Mouse (Mus musculus) forebrain, embryonic 13.5 days (tissue): Measurements from ENCODE around the gene Hgd. TPM values are rescaled to one million over a fixed set of nuclear protein-coding genes. Genes with fewer than 3 reads are reported as not detected.

Experiments
- ATAC-seq: fragments of 200-750 bp; cut with Nextera tagmentation; 2 replicates; pipeline ENCODE4 v1.8.0; 2017
- H3K27ac ChIP-seq: fragments of 300-500 bp; sonication (generic); 2 replicates; pipeline ENCODE4 v1.5.1; 2015; ENCODE audit warnings: inconsistent platforms, mild to moderate bottlenecking, moderate library complexity
- H3K27me3 ChIP-seq: fragments of 300-500 bp; sonication (generic); 2 replicates; pipeline ENCODE4 v1.6.1; 2015; ENCODE audit warnings: mild to moderate bottlenecking, inconsistent platforms
- H3K36me3 ChIP-seq: fragments of 300-500 bp; sonication (generic); 2 replicates; pipeline ENCODE4 v1.6.1; 2015; ENCODE audit warnings: mild to moderate bottlenecking, inconsistent platforms; ENCODE audit not compliant: poor library complexity, severe bottlenecking
- H3K4me1 ChIP-seq: fragments of 300-500 bp; sonication (generic); 2 replicates; pipeline ENCODE4 v1.6.1; 2015; ENCODE audit warnings: inconsistent platforms
- H3K4me2 ChIP-seq: fragments of 300-500 bp; sonication (generic); 2 replicates; pipeline ENCODE4 v1.6.1; 2015; ENCODE audit warnings: inconsistent platforms, mild to moderate bottlenecking, moderate library complexity
- H3K4me3 ChIP-seq: fragments of 300-500 bp; sonication (generic); 2 replicates; pipeline ENCODE4 v1.5.1; 2015; ENCODE audit warnings: mild to moderate bottlenecking, inconsistent platforms
- H3K9ac ChIP-seq: fragments of 300-500 bp; sonication (generic); 2 replicates; pipeline ENCODE4 v1.6.1; 2015; ENCODE audit warnings: mild to moderate bottlenecking, inconsistent platforms
- H3K9me3 ChIP-seq: fragments of 300-500 bp; sonication (generic); replicated peaks from 2 replicates; pipeline ENCODE4 v1.6.1; 2016; ENCODE audit warnings: inconsistent platforms
- WGBS: fragments of 180-500 bp; shearing (Covaris S2); methylation state at CpG from one replicate; pipeline ENCODE4 v1.1.7; 2015; 5-methylcytosine and 5-hydroxymethylcytosine counted together
- polyA plus RNA-seq: library from polyadenylated mRNA; unstranded; fragments of >200 nt; fragmentation: Nextera tagmentation; extraction: Ambion mirVana; gene quantifications from 2 replicates; pipeline ENCODE4 v1.2.1, GENCODE M21; 2015

Gene Hgd
- polyA plus RNA-seq, 1 experiment from 2014 or later, result 0.27 TPM

GRCm38 (mm10) chr16:37562961-37563360, 17.0 kb upstream of the Hgd start:
- Histone ChIP-seq H3K36me3 (peaks cover 14% of the 10 kb centered on the region), H3K27ac (no peak overlapping the region), H3K4me2 (no peak overlapping the region), H3K27me3 (no peaks in the 10 kb centered on the region), H3K9me3 (no peaks in the 10 kb centered on the region), H3K9ac (no peak overlapping the region), H3K4me3 (no peak overlapping the region), H3K4me1 (peaks cover 6% of the 10 kb centered on the region; the same call in 1 of the 2 replicates)
- 74% methylated on average over 5 of the region's 5 CpGs for WGBS
- ATAC-seq, result no peak

DNA sequence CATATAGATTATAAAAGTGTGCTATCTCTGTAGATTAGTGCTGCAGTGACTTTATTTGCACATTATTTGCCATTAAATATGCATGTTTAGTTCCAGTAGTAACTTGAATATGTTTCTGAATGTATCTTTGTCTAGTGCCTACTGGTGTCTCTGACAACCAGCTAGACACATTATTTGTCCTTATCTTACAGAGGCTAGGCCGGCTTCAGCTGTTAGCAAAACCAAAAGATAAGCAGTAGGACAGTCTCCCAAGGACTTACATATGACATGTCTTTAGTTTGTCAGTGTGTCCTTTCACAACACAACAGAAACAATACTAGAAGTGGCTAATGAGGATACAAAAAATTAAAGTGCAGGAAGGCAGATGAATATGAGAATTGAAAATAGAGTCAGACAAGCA, 14.8 kb upstream of the Hgd start:
- H3K27me3 ChIP-seq, result no peaks in the 10 kb centered on the region

GRCm38 (mm10) chr16:37566107-37566506, 13.8 kb upstream of the Hgd start:
- H3K36me3 ChIP-seq, result peaks cover 6% of the 10 kb centered on the region; the same call in 1 of the 2 replicates
- no peaks in the 10 kb centered on the region for H3K27me3 ChIP-seq
- no peaks in the 10 kb centered on the region for H3K9me3 ChIP-seq
- H3K27ac ChIP-seq, result no peak overlapping the region
- no peak overlapping the region for H3K9ac ChIP-seq
- H3K4me3 ChIP-seq, result no peak overlapping the region
- ATAC-seq, result no peak; the same call in 1 of the 2 replicates
- H3K4me1 ChIP-seq, result peaks cover 9% of the 10 kb centered on the region; the same call in 1 of the 2 replicates
- WGBS, result 68% methylated on average over 6 of the region's 6 CpGs
- no peak overlapping the region for H3K4me2 ChIP-seq

More for the DNA sequence above, 14.8 kb upstream of the Hgd start:
- Histone ChIP-seq H3K4me1 (peaks cover 6% of the 10 kb centered on the region; the same call in 1 of the 2 replicates), H3K36me3 (peaks cover 3% of the 10 kb centered on the region; the same call in 1 of the 2 replicates), H3K4me3 (no peak overlapping the region), H3K9me3 (no peaks in the 10 kb centered on the region), H3K27ac (no peak overlapping the region), H3K4me2 (no peak overlapping the region), H3K9ac (no peak overlapping the region)
- no peak for ATAC-seq
- WGBS, result 100% methylated on average over 1 of the region's 1 CpGs

DNA sequence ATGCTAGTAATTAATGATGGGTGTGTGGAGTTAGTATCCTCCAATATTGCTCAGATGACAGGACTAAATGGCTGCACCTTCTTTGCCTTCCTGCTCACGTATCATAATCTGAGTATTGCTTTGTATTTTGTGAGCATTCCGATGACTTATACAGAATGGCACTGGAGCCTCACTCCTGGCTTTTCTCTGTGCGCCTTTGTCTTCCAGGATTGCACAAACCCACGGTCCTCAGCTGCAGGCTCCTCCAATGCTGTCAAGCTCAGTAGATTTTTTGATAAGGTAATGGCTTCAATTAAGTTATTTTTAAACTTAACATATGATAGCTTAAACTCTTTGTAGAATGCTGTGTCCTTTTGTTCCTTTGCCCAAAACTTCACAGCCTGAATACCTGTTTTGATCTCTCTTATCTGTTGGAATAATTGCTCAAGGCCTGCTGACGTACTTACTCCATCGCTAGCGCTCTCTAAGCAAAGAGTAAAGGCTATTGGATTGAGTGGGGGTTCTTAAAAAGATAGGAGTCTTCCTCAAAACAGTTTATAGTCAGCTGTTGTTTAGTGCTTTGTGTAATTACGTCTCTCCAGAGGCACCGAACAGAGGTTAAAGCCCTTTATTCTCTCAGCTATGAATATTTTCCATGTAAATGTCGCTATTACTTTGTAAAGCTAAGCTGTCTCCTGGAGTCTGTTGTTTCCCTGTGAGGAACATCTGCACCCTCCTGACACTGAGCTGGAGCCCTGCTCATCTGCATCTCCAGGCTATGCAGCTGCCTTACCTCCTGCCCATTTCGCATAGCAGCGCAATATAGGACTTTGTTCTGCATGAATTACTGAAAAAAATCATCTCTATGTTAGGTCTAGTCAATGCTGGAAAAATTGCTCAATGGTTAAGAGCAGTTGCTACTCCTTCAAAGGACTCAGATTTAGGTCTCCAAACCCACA, 12.6 kb upstream of the Hgd start:
- peak; percentile 64 for ATAC-seq
- H3K36me3 ChIP-seq, result peaks cover 10% of the 10 kb centered on the region; the same call in 1 of the 2 replicates
- H3K27me3 ChIP-seq, result no peaks in the 10 kb centered on the region
- no peak overlapping the region for H3K9ac ChIP-seq
- peaks cover 11% of the 10 kb centered on the region; the same call in 1 of the 2 replicates for H3K4me1 ChIP-seq
- H3K27ac ChIP-seq, result 0 out of 2 replicates have a peak overlapping the region, but pooled peaks have one; percentile 7
- H3K4me2 ChIP-seq, result no peak overlapping the region
- WGBS, result 69% methylated on average over 12 of the region's 12 CpGs
- no peaks in the 10 kb centered on the region for H3K9me3 ChIP-seq
- H3K4me3 ChIP-seq, result no peak overlapping the region

- Histone ChIP-seq H3K27me3 (no peaks in the 10 kb centered on the region), H3K27ac (peak overlapping the region; percentile 1; the same call in 1 of the 2 replicates), H3K9ac (no peak overlapping the region), H3K36me3 (peaks cover 15% of the 10 kb centered on the region; the same call in 1 of the 2 replicates), H3K4me3 (no peak overlapping the region), H3K4me1 (peaks cover 11% of the 10 kb centered on the region; the same call in 1 of the 2 replicates), H3K4me2 (no peak overlapping the region), H3K9me3 (peaks cover 4% of the 10 kb centered on the region; the same call in 1 of the 2 replicates)
- no peak for ATAC-seq
- 56% methylated on average over 3 of the region's 3 CpGs for WGBS
Observed at GRCm38 (mm10) chr16:37571554-37571953, 8.4 kb upstream of the Hgd start.

DNA sequence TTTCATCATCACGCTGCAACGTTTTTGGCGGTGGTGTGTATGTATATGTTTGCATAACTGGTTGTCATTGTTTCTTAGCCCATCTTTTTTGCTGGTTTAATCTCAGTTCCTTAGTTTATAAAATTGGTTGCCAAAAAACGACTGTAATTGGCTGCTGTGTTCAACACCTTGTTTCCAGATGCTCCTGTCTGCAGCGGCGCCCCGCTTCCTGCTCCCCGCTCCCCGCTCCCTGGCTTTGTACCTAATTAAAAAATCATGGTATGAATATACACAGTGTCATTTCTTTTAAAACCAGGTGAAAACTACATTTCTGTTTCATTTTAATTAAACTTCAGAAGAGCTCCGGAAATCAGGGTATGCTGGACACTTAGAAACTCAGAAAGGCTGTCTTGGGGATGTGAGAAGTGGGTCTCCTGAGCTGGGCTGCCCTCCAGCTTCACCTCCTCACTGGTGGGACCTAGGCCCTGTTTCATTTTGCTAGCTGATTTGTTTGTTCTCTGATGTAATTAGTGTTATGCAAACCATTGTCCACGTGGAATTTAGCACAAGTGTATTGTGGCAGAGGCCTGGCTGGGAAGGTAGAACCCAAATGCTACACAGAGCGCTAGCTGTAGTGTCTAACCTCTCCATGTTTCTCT, 7.7 kb upstream of the Hgd start:
- Histone ChIP-seq H3K27me3 (no peaks in the 10 kb centered on the region), H3K9ac (no peak overlapping the region), H3K9me3 (peaks cover 4% of the 10 kb centered on the region; the same call in 1 of the 2 replicates), H3K4me3 (no peak overlapping the region), H3K36me3 (peaks cover 15% of the 10 kb centered on the region; the same call in 1 of the 2 replicates), H3K27ac (no peak overlapping the region), H3K4me1 (peaks cover 7% of the 10 kb centered on the region; the same call in 1 of the 2 replicates), H3K4me2 (no peak overlapping the region)
- 87% methylated on average over 12 of the region's 12 CpGs for WGBS
- ATAC-seq, result no peak

GRCm38 (mm10) chr16:37573061-37573460, 6.9 kb upstream of the Hgd start:
- Histone ChIP-seq H3K9ac (no peak overlapping the region), H3K4me2 (no peak overlapping the region), H3K4me1 (peaks cover 5% of the 10 kb centered on the region; the same call in 1 of the 2 replicates), H3K27me3 (no peaks in the 10 kb centered on the region), H3K36me3 (peaks cover 15% of the 10 kb centered on the region; the same call in 1 of the 2 replicates), H3K27ac (no peak overlapping the region), H3K9me3 (peaks cover 4% of the 10 kb centered on the region; the same call in 1 of the 2 replicates), H3K4me3 (no peak overlapping the region)
- no peak for ATAC-seq
- 95% methylated on average over 5 of the region's 5 CpGs for WGBS

GRCm38 (mm10) chr16:37575325-37575724, 4.6 kb upstream of the Hgd start:
- Histone ChIP-seq H3K27ac (no peak overlapping the region), H3K9me3 (peaks cover 4% of the 10 kb centered on the region; the same call in 1 of the 2 replicates), H3K9ac (no peak overlapping the region), H3K36me3 (peaks cover 15% of the 10 kb centered on the region; the same call in 1 of the 2 replicates), H3K4me2 (no peak overlapping the region), H3K4me1 (peaks cover 5% of the 10 kb centered on the region; the same call in 1 of the 2 replicates), H3K4me3 (no peak overlapping the region), H3K27me3 (no peaks in the 10 kb centered on the region)
- WGBS, result 66% methylated on average over 3 of the region's 3 CpGs
- no peak for ATAC-seq

DNA sequence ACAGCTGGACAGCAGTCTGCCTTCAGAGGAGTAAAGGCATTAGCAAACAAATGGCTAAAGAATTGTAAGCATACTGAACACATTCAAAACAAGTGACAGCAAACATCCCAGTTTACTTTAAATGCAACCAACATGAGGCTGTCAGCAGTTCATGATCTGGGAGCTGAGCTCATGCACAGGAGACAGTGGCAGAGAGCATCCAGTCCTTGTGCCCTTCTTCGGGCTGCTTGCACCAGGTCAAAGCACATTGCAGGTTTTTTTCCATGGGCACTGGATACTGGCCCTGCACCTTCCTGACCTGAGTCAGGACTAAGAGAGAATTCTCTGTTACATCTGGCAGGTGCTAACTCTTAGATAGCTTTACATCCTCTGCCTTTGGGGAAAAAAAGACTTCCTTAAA, 362 bp upstream of the Hgd start:
- H3K27me3 ChIP-seq, result no peaks in the 10 kb centered on the region
- H3K4me1 ChIP-seq, result peaks cover 31% of the 10 kb centered on the region
- H3K9ac ChIP-seq, result no peak overlapping the region
- no peaks in the 10 kb centered on the region for H3K9me3 ChIP-seq
- no peaks in the 10 kb centered on the region for H3K36me3 ChIP-seq
- 88% methylated on average over 1 of the region's 1 CpGs for WGBS
- no peak overlapping the region for H3K4me3 ChIP-seq
- ATAC-seq, result no peak
- H3K4me2 ChIP-seq, result no peak overlapping the region
- no peak overlapping the region for H3K27ac ChIP-seq

- no peak overlapping the region for H3K9ac ChIP-seq
- H3K4me1 ChIP-seq, result peaks cover 41% of the 10 kb centered on the region
- H3K4me3 ChIP-seq, result no peak overlapping the region
- H3K27me3 ChIP-seq, result no peaks in the 10 kb centered on the region
- H3K4me2 ChIP-seq, result no peak overlapping the region
- H3K27ac ChIP-seq, result no peak overlapping the region
- H3K36me3 ChIP-seq, result no peaks in the 10 kb centered on the region
- no peak for ATAC-seq
- no peaks in the 10 kb centered on the region for H3K9me3 ChIP-seq
- WGBS, result 91% methylated on average over 4 of the region's 4 CpGs
Observed at GRCm38 (mm10) chr16:37580651-37581050, 698 bp downstream of the Hgd start.

DNA sequence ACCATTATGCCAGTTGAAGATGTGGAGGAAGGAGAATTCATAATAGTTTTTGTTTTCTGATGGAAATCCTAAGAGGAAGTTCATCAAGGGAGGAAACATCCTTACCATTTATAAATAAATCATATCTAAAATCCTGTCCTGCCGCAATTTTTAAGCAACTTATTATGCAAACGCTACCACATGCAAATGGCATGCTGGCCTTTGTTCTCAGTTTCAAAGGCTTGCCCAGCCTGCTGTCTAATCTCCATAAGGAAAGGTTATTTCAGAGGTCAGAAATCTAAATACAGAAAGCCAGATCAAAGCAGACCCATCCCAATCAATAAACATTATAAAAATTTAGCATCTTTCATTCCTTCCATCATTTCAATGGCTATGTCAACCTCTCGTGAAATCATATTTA, 1.9 kb downstream of the Hgd start:
- no peak overlapping the region for H3K4me3 ChIP-seq
- no peaks in the 10 kb centered on the region for H3K9me3 ChIP-seq
- ATAC-seq, result no peak
- no peaks in the 10 kb centered on the region for H3K27me3 ChIP-seq
- H3K4me1 ChIP-seq, result peaks cover 43% of the 10 kb centered on the region
- no peak overlapping the region for H3K4me2 ChIP-seq
- no peaks in the 10 kb centered on the region for H3K36me3 ChIP-seq
- no peak overlapping the region for H3K9ac ChIP-seq
- H3K27ac ChIP-seq, result no peak overlapping the region
- WGBS, result 34% methylated on average over 3 of the region's 3 CpGs

DNA sequence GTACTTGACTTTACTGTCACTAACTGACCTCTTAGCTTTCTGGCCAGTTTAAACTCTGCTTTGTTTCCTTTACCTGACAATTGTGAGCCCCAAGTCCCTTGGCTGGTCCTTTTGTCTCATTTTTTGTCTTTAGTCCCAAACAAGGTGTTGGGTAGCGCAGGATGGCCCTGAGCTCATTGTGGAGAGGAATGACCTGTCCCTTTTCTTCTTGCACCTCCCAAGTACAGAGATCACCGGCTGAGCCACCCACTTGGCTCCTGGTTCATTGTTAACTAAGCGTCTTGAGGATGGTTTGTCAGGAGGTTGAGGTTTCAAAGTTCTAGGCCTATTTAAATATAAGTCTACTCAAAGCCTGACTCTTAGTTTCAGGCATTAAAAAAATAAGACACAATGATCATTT, 3.4 kb downstream of the Hgd start:
- no peak overlapping the region for H3K4me2 ChIP-seq
- H3K27me3 ChIP-seq, result no peaks in the 10 kb centered on the region
- WGBS, result 75% methylated on average over 3 of the region's 3 CpGs
- no peak for ATAC-seq
- H3K4me3 ChIP-seq, result no peak overlapping the region
- peaks cover 43% of the 10 kb centered on the region for H3K4me1 ChIP-seq
- no peak overlapping the region for H3K9ac ChIP-seq
- H3K9me3 ChIP-seq, result no peaks in the 10 kb centered on the region
- H3K27ac ChIP-seq, result peak overlapping the region; percentile 96
- no peaks in the 10 kb centered on the region for H3K36me3 ChIP-seq
